Mouse (Mus musculus) cerebellum, adult (tissue): ENCODE measurements around the gene Klf2.

Source experiments
- ATAC-seq: cut with Nextera tagmentation; 2 replicates; pipeline ENCODE4 v1.9.2; 2017; ENCODE audit warnings: mild to moderate bottlenecking, moderate library complexity, mixed read lengths; ENCODE audit not compliant: insufficient number of reproducible peaks, low FRiP score, low TSS enrichment

Klf2 gene

GRCm38 (mm10) chr8:72330806-72331516, 12.1 kb downstream of the Klf2 start:
- ATAC-seq, result no peak

DNA sequence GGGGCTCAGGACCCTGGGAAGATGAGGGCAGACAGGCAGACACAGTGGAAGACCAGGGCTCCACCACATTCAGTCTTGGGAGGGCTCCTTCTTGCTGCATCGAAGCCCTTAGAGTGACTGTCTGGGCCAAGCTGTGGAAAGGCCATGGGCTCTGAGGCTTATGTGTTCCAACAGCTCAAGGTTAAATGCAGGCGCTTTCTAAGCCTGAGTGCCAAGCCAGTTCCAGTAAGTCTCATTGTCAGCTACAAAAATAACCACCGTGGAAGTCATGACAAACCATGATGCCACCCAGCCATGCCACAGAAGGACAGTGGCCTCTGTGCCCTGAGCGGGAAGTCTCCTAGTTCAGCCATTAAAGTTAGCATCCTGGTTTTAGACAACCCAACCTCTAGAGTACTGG, 12.8 kb downstream of the Klf2 start:
- ATAC-seq, result no peak

DNA sequence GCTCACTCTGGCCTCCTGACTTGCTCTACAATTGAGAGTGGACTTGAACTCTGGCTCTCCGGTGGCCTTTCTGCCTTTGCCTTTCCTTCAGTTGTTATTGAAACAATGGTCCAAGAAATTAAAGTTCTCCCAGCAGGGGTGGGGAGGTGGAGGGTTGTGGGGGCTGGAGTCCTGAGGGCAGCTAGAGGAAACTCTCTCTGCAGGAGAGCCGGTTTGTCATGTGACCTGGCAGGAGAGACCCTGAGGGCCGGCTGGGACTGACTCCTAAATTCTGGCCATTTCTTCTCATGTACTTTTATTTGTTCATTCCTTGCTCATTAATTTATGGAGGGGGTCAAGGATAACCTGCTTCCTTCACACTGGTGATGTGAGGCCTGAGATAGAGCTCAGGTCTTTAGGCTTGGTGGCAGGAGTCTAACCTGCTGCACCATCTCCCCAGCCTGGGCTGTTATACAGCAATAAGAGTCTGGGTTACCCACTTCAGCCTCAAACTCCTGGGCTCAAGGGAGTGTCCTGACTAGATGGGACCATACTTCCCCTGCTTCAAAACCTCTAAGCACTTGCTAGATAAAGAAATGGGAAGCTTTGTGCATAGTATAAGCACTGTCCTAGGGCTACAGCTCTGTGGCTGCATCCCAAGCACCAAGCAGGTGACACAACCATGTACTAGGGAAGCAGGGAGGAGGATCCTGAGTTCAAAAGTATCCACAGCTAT, 14.8 kb downstream of the Klf2 start:
- no peak; the same call in 1 of the 2 replicates for ATAC-seq

- no peak for ATAC-seq
Measured at GRCm38 (mm10) chr8:72334144-72334641, 15.4 kb downstream of the Klf2 start.

- no peak for ATAC-seq
Measured at GRCm38 (mm10) chr8:72336273-72336672, 17.4 kb downstream of the Klf2 start.

DNA sequence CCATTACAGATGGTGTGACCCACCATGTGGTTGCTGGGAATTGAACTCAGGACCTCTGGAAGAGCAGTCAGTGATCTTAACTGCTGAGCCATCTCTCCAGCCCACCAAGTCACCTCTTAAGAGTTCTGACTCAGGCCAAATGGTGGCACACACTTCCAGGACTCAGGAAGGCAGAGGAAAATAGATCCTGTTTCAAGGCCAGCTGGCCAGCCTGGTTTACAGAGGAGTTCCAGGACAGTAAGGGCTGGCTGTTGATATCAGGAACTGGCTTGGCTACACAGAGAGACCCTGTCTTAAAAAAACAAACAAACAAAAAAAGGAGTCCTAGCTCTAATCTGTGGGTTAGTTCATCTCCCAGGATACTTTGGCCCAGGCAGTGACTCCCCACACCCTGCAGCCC, 18.2 kb downstream of the Klf2 start:
- no peak for ATAC-seq

DNA sequence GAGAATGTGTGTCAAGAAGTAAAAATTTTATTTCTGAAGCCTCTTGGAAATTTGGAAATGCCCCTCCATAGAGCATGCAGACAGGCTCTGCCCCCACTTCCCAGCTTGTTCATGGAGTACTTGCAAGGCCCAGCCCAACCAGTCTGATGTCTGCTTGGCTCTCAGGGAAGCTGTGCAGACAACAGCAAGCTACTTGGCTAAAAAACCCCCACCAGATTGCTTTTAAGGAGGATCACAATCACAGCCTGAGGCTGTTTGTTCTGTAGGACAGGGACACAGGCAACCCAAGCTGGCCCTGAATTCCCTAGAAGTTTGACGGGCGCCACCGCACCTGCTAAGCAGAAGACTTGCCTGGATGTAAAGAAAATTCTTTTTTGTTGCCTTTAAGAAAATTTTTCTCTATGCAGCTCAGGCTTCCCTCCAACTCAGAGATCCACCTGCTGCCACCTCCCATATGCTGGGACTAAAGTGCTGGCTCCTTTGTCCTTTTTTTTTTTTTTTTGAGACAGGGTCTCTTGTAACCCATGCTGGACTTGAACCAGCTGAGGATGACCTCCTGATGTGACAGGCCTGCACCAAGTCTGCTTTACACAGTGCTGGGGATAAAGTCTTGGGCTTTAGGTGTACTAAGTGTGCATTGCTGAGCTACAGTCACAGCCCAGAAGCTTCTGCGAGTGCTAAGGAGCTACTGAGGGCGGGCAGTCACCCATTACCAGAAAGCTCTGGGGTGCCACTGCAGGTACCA, 23.9 kb downstream of the Klf2 start:
- no peak for ATAC-seq

DNA sequence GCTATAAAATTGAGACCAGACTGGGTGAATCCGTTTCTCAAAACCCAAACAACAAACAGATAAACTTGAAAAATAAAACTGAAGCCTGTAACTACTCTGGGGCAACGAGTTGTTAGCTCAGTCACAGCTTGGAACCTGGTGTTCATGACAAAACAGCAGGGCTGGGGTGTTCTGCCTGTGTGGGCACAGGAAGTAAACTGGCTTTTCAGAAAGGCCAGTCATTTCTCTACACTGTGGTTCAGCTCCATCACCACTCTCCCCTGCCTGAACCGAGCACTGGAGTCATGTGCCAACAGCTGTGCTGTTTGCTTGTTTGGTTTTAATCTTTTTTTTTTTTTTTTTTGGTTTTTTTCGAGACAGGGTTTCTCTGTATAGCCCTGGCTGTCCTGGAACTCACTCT, 24.9 kb downstream of the Klf2 start:
- ATAC-seq, result no peak

DNA sequence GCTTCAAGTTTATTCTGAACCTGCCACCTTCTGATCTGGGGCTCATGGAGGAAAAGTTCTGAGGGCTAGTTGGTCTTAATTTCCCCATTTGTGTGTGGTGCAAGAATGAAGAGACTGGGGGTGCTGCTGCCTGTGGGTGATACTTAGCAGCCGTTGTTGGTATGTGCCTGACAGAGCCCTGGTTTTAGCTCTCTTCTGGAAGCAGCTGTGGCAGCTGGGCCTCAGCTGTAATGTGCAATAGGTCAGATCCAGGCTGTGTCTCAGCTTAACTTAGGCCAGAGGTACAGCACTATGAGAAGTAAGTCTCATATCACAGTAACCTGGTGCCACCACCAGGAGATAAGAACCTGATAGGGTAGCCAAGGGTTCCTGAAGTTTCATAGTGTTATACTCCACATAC, 28.7 kb downstream of the Klf2 start:
- ATAC-seq, result no peak

DNA sequence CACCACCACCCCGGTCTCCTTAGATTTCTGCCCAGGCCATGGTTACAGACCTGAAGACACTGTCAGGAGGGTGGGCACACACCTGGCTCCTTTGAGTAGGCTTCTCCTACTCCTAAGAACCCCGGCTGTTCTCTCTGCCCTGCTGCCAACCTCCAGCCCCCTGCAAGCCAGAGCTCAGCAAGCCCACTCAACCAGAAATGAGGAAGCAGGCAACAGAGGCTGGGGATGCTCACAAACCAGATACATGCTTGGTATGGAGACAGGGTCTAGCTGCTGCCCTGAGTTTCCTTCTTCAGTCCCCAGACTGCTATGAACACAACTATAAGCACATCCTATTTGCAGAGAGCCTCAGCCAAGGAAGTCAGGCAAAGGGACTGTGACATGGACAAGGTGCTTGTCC, 29.3 kb downstream of the Klf2 start:
- no peak for ATAC-seq

DNA sequence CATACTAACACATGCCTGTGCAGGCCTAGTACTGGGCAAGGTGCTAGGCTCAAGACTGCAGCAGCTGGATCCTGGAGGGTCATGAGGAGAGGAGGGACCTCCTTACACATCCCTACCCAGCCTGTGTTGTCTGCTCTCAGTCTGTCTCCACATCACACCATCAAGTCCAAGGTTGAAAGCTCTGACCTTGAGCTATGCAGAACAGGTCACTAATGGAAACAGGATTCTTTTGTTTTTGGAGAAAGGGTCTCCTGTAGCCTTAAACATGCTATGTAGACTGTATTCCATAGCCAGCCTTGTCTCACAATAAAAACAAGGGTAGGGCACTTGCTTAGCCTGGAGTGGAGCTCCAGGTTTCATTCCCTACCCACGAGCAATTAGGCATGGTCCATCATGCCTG, 30.1 kb downstream of the Klf2 start:
- ATAC-seq, result no peak

DNA sequence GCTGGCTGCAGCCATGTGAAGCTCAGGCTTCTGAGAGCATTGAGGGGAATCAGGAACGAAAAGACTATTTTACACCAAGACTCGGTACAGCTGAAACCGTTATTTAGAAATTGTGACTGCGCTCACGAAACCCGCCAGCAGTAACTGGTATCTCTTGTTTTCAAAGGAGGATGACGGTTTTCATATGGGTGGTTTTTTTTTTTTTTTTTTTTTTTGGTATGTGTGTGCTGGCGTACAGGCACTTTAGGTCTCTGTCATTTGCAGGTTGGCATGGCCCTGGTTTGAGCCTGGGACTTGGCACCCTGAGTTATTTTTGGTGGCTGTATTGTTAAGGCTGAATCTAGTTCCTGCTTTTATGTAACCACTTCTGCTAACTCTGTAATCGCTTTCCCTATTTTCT, 31.0 kb downstream of the Klf2 start:
- ATAC-seq, result no peak

- no peak for ATAC-seq
Measured at GRCm38 (mm10) chr8:72350727-72351126, 31.9 kb downstream of the Klf2 start.

GRCm38 (mm10) chr8:72351405-72352005, 32.7 kb downstream of the Klf2 start:
- ATAC-seq, result no peak

GRCm38 (mm10) chr8:72352951-72353699, 34.3 kb downstream of the Klf2 start:
- no peak for ATAC-seq

- ATAC-seq, result no peak
Measured at GRCm38 (mm10) chr8:72353700-72354045, 34.8 kb downstream of the Klf2 start.

- no peak for ATAC-seq
Measured at GRCm38 (mm10) chr8:72354272-72354671, 35.4 kb downstream of the Klf2 start.

DNA sequence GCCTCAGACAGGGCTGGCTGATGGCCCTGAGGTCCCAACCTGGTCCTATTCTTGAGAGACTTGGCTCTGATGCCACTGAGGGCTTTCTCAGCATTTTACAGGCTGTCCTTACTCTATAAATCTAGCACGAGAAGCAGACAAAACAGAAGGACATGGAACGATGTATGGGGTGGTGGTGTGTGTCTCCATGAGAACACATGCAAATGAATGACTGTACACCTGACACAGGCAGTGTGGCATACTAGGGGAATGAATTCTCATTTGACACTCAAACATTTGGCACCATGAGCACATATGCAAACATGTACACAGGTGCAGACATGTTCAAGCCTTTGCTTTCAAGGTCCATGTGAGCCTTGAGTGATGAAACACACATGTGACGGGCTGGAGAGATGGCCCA, 37.8 kb downstream of the Klf2 start:
- no peak for ATAC-seq

DNA sequence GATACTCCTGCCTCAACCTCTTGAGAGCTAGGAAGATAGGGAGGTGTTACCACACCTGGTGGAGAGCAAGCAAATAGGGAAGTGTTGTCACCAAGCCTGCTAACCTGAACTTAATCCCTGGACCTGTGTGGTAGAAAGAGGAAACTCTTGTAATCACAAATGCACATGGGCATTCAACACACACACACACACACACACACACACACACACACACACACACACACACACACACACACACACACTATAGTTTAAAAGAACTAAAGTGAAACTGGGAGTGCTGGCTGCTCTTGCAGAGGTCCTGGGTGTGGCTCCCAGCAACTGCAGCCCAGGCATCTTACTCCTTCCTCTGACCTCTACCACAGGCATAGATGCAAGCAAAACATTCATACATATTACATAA, 41.3 kb downstream of the Klf2 start:
- no peak for ATAC-seq

DNA sequence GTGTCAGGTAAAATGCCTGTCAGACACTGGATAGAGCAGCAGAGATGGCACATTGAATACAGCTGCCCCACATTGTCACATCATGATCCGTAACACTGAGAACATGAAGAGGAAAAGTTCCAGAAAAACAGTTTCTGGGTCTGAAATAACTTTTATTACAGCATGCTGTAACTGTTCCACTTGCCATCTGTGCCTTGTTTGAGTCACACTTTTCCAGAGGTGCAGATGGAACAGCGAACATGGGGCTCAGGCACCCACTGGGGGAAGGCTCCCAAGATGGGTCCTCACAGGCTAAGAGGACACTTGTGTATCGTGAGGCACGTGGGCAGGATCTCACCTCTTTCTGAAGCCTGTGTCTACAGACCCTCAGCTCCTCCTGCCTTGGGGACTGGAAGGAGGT, 43.9 kb downstream of the Klf2 start:
- ATAC-seq, result no peak
